Mouse (Mus musculus) small intestine, adult 2 months (tissue): ENCODE measurements at regions not wholly inside any gene's neighbourhood (a gene's known extent, or its start where the extent isn't known, plus 50 kb on each side); places are given as distances from the start of the nearest gene placed in this dataset.

Source experiments
- CTCF ChIP-seq: fragments of 200-500 bp; IDR thresholded peaks from 2 replicates; pipeline ENCODE4 v1.5.1; 2012; ENCODE audit warnings: low read depth, mild to moderate bottlenecking, control low read depth, inconsistent platforms, low read length, moderate library complexity, mixed read lengths; ENCODE audit not compliant: insufficient replicate concordance, insufficient read length; ENCODE audit errors: extremely low read depth
- POLR2A ChIP-seq: fragments of 200-500 bp; IDR thresholded peaks from 2 replicates; pipeline ENCODE4 v1.6.1; 2012; ENCODE audit warnings: low read depth, mild to moderate bottlenecking, control low read depth, inconsistent platforms, low read length, moderate library complexity

GRCm38 (mm10) chr17:48613491-48613890, 158.8 kb downstream of the Unc5cl start:
- TF ChIP-seq POLR2A (no peak), CTCF (no peak)
